Mouse (Mus musculus) adrenal gland, adult 2 months (tissue): ENCODE results near the gene Abhd17c. TPM values are rescaled to one million over a fixed set of nuclear protein-coding genes. Genes with fewer than 3 reads are reported as not detected.
"Not testable (repeated sequence)": the region's sequence is repeated elsewhere in the genome, so short reads cannot be mapped to it uniquely, and the experiment has no call there.

ENCODE experiments used
- DNase-seq: peaks from one replicate; pipeline ENCODE4 v3.0.0; 2021
- long read RNA-seq: library from polyadenylated mRNA; stranded (forward); transcript quantifications from one replicate; pipeline ENCODE4 v2.0.0, GENCODE M21; 2021
- polyA plus RNA-seq: library from polyadenylated mRNA; depleted of rRNA; stranded (reverse); fragments of >200 nt; gene quantifications from 2 replicates; pipeline ENCODE4 v1.2.3, GENCODE M21; 2012; rRNA removed
- total RNA-seq, 2 experiments: library from RNA; stranded (reverse); gene quantifications; 2 replicates each; pipeline ENCODE4 v1.2.3; 2021

Gene Abhd17c
- total RNA-seq: 10 to 100 TPM; 31.0 to 32.1 TPM
- 43.7 and 45.6 TPM in 2 replicates for polyA plus RNA-seq
- long read RNA-seq, transcript Abhd17c-201 (3 exons, 2,238 nt): major isoform, 61 of 62 reads
- long read RNA-seq, partial matches to known transcripts: 0 of 62 reads
- long read RNA-seq, other reads (novel, unspliced or antisense): 1 of 62 reads

DNA sequence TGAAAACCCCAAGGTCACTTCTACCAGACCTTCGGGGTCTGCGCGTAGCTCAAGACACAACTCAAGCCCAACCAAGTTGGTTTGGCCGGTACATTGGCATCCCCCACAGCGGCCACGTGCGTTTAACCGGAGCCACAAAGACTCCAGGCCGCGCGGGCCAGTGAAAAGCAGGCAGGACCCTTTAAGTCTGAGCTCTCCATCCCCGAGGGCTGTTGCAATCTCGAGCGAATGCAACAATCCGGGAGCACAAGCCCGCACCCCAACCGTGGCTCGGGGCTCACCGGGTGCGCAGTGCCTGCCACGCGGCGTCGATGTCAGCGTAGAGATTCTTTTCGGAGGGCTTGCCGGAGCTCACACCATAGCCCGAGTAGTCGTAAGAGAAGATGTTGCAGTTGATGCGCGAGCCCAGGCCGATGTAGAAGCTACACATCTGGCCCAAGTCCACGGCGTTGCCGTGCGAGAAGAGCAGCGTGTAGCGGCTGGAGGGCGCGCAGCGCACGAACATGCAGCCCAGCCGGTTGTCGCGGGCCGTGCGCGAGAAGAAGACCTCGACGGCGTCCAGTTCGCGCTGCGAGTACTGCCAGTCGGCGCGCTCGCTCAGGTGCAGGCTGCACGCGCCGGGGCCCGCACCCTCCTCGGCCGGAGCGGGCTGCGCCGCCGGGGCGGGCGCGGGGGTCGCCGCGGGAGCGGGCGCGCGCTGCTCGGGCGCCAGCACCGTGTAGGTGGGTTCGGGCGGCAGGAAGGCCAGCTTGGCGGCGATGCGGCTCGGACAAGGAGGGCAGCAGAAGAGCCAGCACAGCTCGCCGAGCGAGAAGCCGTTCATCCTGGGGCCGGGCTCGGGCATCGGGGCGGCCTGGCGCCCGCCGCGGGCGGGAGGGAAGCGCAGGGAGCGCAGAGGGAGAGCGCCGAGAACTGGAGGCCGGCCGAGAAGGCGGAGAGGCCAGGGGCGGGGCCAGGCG is at the start of gene Abhd17c:
Abhd17c (minus strand) TSS at position 893 of the 959 bp plus-strand sequence.
- peak; percentile 65 for DNase-seq

DNA sequence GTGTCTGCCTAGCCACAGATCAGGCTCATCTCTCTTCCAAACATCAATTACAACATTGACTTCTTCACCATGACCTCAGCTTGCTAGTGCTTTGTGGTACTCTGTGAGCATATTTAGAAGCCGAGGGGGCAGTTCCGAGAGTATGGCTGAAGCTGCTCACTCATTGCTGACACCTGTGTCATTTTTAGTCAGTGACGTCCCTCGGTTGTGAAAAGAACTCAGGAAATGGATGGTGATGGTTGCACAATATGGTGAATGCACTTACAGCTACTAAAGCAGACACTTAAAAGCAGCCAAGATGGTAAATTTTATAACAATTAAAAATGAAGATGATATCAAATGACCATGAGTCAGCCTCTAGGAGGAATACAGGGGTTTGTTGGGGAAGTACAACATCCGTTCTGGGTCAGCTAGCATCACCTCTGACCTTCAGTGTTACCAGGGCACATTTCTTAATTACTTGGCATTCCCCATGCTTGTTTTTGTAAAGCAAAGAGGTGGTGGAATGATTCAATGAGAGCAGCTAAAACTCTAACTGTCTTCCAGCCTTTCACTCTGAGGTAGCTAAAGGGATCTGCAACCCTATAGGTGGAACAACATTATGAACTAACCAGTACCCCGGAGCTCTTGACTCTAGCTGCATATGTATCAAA is 45.6 kb upstream of the Abhd17c start:
- no peak for DNase-seq

DNA sequence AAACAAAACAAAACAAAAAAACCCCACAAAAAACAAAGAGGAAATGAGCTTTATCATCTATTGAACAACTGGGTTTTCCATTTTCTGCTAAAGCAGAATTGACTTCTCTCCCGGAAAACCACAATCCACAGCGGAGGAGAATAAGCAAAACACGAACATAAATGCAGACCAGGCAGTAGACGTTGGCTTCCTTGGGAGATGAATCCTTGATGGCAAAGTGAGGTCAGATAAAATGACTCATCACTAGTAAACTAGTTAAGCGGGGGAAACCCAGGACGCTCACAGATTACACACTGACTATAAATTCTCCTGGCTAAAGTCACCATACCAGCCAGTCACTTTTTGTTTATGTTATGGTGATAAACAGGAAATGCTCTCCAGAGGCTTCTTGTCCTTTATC is 44.5 kb upstream of the Abhd17c start:
- DNase-seq: peak; percentile 9

DNA sequence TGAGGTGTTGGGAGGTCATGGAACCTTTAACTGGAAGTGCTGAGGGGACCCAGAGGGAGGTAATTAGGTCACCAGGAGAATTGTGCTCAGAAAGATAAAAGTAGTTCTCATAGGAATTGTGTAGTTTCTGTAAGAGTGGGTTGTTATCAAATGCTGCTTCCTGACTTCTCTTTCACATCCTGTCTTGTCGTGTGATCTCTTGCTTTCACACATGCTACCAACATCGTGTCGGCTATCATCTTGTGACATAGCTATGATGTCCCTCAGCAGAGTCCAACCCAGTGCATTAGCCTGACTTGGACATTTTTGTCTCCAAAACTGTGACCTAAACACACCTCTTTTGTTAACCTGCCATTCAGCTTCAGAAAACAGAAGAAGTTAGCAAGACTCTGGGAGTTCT is 40.6 kb upstream of the Abhd17c start:
- DNase-seq: no peak

DNA sequence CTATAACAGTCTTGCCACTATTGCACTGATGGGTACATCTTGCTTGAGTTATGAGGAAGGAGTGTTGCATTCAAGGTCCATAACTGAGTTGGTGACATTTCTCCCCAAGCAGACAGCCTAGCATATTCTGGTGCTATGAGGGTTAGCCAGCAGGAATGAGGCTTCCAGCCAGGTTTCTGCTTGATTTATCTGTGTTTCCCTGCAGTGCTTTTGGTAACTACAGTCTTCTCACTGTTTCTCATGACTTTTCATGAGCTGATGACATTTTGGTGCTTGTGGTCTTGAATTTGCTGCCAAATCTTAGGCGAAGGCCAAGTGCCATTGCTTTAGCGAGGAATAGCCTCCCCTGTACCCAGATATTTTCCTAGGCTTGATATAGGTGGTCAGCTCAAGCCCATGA is 39.8 kb upstream of the Abhd17c start:
- peak; percentile 4 for DNase-seq

DNA sequence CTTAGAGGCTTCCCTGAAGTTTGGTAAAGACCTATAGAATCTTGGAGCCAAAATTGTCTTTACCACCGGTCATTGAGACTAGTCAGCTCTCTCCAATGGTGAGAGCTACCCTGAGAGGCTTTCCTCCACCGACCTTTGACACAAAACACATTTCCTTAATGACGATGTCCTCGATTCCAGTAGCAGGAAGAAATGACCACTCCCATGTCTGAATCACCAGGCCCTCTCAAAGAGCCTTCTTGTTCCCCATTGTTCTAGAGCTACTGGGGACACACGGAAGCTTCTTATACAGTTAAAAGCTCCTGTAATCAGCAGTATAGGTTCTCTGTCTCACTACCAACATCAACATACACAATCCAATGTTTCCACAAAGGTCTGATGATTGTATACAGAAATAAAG is 36.5 kb upstream of the Abhd17c start:
- DNase-seq: no peak

DNA sequence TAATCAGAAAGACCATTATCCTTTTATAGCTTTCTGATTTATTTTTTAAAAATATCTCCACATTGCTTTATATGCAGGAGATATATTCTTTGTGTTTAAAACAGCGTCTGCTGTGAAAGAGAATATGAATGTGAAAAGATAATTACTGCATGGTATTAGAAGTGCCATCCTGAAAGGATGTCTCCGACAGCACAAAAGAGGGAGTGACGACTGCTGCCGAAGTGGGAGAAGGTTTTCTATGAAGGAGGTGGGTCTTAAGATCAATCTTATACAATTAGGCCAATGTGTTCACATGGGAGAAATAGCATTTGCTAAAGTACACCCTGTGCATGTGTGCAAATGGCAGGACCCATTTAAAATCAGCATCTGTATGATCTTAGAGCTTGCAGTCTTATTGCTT is 33.5 kb upstream of the Abhd17c start:
- no peak for DNase-seq

DNA sequence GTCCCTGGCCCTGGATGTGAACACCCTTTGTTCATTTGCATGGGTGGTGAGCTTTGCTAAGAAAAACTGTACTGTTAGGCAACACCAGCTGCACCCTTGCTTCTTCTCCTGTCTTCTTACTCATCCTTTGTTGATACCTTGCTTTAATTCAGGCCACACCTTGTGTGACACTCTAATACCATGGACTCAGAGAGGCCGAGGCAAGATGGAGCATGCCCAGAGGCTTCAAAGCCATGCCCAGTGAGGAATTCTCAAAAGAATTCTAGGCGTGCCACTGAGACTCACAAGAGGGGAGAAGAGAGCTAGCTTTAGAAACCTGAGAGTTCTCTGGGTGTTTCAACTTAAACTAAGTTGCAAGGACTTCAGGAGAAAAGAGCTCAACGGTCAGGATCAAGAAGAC is 33.0 kb upstream of the Abhd17c start:
- no peak for DNase-seq

DNA sequence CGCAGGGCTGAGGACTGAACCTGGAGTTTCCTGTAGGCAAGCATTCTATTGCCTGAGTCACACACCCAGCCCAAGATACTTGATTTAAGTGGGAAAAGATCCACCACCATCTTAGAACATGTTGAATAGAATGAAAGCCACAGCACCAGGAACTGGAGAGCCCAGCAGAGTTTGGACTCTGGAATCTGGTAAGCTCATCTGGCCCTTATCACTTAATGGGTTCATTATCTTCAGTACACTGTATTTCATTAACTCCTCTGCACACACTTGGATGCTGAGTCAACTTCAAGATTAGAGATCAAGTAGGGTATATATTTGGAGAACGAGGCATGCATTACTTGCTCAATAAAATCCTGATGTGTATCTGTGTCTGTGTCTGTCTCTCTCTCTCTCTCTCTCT is 27.1 kb upstream of the Abhd17c start:
- not testable (repeated sequence) for DNase-seq

DNA sequence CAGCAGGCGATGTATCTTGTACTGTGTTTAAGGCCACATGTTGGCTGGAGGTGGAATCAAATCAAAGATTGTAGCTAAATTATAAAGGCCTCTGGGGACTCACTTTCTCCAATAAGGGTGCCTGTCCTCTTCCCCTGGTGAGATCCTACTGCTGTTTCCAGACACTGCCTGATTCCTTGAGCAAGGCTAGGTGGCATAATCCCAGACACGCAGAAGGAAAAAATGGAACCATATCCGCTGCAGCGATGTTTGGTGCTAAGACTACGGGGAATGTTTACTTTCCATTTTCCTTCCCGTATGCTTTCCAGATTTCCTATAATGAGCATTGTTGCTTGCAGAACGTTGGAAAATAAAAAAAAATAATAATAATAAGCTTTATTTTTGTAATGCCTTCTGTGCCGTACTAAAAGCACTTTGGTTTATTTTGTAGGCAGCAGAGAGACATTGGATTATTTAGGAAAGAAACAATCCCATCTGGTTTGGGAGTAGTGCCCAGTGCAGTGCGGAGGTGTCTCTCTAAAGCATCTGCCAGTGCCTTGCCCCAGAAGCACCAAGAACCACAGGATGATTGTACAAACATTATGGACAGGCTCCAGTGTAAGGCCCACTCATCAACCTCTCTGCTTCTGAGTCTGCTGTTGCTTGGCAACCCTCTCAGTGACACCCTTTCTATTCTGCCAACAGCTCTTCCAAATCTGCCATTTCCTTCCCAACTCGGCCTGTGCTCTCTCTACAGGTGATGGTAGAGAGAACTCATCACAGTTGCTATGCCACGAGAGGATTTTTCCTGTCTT is 23.2 kb upstream of the Abhd17c start:
- DNase-seq: no peak

DNA sequence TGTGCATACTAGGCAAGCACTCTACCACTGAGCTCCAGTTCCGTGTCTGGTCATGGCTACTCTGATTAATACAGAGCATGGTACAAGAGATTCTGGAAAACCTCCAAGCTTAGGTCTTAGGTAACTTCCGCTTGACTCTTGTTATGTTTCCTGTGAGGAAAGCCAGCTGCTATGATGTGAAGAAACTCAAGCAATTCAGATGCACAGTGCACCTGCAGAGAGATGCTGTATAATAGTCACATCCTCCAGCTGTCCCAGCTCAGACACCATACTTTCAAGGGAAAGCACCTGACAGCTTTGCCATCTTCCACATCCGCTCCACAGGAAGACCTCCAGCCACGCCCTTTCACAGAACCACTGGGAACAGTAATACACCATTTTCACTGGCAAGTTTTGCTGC is 21.7 kb upstream of the Abhd17c start:
- DNase-seq: no peak

DNA sequence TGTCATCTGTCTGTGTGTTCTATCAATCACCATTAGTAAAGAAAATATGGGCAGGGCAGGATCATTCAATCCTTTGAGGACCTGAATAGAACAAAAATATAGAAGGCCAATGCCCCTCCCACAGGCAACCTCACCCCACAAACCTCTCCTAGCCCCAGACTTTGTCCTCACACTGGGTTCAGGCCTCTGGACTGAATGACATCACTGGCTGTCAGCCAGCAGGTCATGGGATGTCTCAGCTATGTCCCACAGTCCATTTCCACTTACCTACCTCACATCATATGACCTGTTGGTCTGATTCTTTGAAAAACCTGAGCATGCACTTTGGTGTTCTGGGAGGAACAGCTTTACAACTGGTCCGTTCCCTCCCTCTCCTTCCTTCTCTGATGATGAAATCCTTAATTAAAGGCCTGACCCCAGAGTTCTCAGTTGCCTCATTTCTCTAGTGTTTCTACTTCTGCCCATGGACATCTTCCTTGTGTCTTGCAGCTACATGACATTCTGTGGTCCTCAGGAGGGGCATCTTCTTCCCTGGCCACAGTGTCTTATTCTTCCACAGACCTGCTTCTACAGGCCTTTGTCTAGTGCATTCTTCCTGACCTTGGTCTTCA is 19.6 kb upstream of the Abhd17c start:
- DNase-seq: peak; percentile 10

DNA sequence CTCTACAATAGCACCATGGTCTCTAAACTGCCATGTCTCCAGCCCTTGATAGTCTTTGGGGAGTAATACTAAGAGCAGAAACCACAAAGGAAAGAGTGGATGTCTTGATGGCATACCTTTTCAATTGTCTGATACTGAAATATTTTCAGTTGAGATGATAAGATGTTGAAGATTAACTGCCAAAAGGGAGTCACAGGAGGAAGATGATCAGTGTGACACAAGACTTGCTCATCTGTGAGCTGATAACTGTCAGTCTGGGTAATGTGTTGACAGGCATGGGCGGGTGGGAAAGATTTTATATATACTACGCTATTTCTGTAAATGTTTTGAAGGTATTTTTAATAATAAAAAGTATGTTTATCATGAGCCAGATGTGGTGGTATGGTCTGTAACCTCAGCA is 16.7 kb upstream of the Abhd17c start:
- no peak for DNase-seq

DNA sequence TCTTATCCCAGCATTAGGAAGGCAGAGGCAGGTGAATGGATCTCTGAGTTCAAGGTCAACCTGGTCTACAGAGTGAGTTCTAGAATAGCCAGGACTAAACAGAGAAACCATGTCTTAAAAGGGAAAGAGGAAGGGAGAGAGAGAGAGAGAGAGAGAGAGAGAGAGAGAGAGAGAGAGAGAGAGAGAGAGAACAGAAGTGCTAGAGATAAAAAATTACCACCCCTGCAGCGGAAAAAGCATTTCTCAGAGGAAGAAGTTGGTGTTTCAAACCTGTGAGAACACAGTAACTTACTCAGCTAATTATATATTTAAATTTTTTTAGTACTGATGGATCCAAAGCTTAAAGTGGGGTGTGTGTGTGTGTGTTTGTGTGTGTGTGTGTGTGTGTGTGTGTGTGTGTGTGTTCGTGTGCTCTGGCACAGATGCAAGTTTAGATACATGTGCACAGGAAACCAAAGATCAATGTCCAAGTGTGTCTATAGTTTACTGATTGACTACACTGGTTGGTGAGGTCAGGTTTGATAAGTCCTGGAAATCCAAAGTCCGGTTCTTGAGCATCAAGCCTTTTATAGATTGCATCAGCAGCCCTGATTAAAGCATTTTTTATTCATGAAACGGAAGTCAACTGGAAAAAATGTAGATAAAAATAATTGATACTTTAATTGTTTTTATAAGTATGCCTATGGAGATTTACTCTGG is 15.2 kb upstream of the Abhd17c start:
- DNase-seq: no peak

DNA sequence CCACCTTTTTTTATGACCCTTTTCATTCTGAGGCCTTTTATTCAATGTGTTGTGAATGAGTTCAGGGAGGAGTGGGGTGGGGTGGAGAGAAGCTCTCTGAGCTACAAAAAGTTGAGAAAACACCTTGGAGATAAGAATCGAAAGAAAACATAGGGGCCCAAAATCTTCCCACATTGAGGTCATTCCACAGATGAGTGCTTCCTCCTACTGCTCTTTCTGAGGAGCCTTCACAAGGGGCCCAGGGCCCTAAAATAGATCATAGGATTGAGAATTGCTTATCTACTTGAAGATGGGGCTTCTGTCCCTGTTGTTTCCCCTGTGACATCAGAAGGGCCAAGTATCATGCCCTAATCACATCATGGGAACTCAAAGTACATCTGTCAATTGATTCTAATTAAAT is 14.3 kb upstream of the Abhd17c start:
- DNase-seq: no peak

DNA sequence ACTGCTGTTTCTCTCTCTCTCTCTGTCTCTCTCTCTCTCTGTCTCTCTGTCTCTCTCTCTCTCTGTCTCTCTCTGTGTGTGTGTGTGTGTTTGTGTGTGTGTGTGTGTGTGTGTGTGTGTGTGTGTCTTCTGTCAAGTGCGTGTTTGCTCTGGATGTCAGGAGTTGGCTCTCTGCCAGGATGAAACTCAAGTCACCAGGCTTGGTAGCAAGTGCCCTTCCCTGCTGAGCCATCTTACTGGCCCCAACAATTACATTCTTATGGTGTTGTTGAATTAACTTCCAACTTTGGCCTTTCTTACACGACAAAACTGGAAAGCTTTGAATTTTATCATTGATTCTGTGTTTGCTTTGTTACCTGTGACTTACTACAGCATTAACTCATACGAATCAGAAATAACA is 13.6 kb upstream of the Abhd17c start:
- no peak for DNase-seq

DNA sequence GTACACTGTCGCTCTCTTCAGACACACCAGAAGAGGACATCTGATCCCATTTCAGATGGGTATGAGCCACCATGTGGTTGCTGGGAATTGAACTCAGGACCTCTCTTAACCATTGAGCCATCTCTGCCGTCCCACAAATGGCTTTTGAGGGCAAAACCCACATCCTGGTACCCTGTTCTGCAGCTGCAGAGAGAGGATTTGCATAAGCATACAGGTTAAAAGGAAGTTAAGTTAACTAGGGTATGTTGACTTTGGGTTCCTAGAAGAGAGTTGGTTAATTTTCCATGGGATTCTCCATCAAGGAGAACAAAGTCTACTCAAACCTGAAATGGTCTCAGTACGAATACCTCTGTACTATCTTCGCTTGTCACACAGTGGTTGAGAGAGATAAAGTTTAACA is 13.2 kb upstream of the Abhd17c start:
- DNase-seq: no peak

DNA sequence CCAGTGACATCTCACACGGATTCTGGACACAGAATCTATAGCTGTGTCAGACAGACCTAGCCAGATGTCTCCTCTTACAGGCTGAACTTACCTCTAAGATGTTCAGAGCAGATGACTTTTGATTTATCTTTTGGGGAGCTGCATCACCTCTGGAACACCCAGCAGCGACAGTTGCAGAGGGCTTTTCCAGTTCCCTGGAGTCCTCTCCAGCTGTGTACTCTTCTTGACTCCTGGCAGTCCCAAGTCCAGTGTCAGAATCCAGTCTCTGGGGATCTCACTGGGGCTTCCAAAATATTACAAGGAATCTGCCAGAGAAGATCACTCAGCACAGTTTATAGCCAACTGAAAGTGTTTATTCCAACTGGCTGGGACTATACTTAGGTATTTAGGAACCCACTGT is 12.7 kb upstream of the Abhd17c start:
- no peak for DNase-seq

DNA sequence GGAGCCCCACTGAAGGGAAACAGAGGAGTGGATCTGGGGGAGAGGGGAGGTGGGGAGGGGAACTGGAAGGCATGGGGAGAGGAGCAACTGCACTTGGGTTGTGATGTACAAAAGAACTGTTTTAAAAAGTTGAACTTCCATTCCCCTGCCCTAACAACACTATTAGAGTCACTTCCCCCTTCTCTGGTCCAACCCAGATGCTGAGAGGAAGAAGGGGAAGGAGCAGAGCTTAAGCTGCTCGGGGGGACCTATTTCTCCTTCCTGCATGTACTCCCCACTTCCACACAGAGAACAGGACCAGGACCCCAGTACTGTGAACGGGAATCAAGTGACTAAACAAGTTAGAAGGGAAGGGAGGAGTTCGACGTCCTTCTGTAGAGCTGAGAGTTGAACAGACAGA is 11.9 kb upstream of the Abhd17c start:
- no peak for DNase-seq

DNA sequence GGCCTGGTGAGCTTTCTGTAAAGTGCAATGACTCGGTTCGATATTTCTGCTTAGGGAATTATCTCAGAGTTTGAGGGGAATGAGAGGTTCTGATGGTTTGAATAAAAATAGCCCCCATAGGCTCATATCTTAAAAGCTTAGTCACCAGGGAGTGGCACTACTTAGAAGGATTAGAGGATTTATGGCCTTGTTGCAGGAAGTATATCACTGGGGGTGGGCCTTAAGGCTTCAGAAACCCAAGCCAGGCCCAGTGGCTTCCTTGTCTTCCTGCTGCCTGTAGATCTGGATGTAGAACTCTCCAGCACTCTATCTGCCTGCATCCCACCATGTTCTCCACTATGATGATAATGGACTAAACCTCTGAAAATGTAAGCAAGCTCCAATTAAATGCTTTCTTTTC is 7.7 kb upstream of the Abhd17c start:
- DNase-seq: no peak

DNA sequence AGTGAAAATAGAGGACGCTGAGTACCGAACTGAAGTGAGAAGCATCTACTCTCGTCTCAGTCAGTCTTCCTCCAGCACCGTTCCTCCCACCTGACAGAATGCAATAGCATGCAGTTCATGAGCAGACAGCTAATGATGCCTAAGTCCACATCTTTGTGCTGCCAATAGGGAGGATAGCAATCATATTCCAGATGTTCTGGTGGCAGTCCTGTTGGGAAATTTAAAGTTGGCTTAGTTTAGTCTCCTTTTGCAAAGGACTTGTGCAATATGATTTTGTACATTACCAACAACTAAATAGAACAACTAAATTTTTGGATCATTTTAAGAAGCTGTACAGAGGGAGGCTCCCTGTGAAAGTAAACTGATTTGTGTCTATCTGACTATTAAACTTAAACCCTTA is 2.1 kb upstream of the Abhd17c start:
- no peak for DNase-seq
